Mouse (Mus musculus): ENCODE measurements around the gene Rnf13. TPM values are rescaled to one million over a fixed set of nuclear protein-coding genes. Genes with fewer than 3 reads are reported as not detected.
"Not testable (repeated sequence)": the region's sequence is repeated elsewhere in the genome, so short reads cannot be mapped to it uniquely, and the experiment has no call there.

The Rnf13 gene
- polyA plus RNA-seq, 1 experiment from 2014 or later = 69.6 TPM

DNA sequence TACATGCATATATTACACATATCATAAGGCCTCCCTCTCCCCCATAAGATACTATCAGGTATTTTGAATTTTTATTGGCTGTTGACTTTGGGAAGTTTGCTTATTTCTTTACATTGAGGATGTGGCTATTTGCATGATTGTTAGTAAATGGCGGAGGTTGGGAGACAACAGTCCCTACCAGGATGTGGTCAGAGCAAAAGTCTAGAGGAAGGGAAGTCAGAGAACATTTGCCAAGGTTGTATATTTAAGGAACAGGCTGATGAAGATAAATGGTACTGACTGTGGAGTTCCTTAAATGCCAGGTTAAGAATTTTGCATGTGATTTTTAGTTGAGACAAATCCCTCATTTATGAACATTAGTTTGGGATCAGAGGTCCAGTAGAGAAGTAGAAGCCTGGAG lies 4.0 kb downstream of the Rnf13 start:
- WGBS = 93% methylated on average over 1 of the region's 1 CpGs
- Histone ChIP-seq H3K36me3 (ENCODE audit: control insufficient read depth, insufficient read depth, low read length) (no peaks in the 10 kb centered on the region), H3K27ac (ENCODE audit: low read depth, low read length) (no peak overlapping the region), H3K4me3 (ENCODE audit: low read length) (no peak overlapping the region), H3K4me1 (ENCODE audit: control insufficient read depth, insufficient read depth, low read length) (no peaks in the 10 kb centered on the region), H3K9me3 (ENCODE audit: control insufficient read depth, low read length) (no peaks in the 10 kb centered on the region), H3K9ac (ENCODE audit: low read depth, low read length) (no peak overlapping the region), H3K27me3 (ENCODE audit: control insufficient read depth, insufficient read depth, low read length) (no peaks in the 10 kb centered on the region), H3K4me2 (replicated peaks; ENCODE audit: low read depth, low read length) (no peak overlapping the region)
- ATAC-seq (ENCODE audit: low FRiP score, low TSS enrichment) = no peak

DNA sequence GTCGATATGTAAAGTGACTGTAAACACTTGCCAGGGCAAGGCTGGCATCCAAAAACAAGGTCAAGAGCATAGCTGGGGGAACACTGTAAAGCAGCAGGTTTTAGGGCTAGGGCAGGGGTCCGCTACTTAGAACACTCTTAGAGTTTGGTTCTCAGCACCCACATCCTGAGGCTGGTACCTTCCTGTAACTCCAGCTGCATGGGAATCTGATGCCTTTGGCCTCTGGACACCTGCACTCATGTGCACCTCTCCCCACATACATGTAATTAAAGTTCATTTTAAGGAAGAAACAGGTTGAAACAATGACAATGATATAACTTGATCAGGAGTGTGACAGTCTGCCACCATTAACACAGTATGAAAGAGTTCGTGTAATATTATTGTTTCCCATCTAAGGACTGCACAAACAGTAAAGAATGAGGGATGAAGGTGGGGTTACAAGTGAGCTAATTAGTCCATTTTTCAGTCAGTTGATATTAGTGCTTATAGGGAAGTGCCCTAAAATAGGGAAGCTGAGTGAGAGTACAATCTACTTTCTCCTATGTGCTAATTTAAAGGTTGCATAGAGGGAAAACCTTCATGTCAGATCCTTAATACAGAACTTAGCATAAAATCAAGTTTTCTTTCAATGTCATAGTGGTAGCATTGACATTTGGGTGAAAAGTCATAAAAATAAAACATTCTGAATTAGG lies 12.9 kb downstream of the Rnf13 start:
- no peaks in the 10 kb centered on the region for H3K36me3 ChIP-seq (ENCODE audit: control insufficient read depth, insufficient read depth, low read length)
- no peaks in the 10 kb centered on the region for H3K4me1 ChIP-seq (ENCODE audit: control insufficient read depth, insufficient read depth, low read length)
- ATAC-seq (ENCODE audit: low FRiP score, low TSS enrichment) = no peak
- WGBS = 83% methylated on average over 3 of the region's 3 CpGs
- H3K4me3 ChIP-seq (ENCODE audit: low read length) = no peak overlapping the region
- H3K9me3 ChIP-seq (ENCODE audit: control insufficient read depth, low read length) = 0 out of 2 replicates have a peak, but pooled peaks cover 3% of the 10 kb centered on the region
- H3K27ac ChIP-seq (ENCODE audit: low read depth, low read length) = no peak overlapping the region
- no peak overlapping the region for H3K9ac ChIP-seq (ENCODE audit: low read depth, low read length)
- no peaks in the 10 kb centered on the region for H3K27me3 ChIP-seq (ENCODE audit: control insufficient read depth, insufficient read depth, low read length)
- H3K4me2 ChIP-seq (replicated peaks; ENCODE audit: low read depth, low read length) = no peak overlapping the region

DNA sequence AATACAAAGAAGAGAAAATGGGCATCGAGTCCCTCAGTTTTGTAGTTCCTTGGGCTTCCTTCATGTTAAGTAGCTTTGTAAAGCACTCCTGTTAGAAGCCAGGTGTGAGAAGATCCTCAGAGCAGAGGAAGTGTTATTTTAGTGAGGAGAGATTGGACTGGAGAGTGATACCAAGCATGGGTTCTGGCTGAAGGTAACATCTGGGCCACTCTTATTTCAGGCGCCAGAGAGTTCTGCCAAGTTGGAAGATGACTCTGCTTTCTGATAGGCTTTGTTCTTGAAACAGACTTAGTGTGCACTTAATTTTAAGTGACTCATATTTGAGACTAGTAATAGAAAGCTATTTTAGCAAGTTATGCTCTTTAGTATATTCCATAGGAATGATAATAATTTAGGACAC lies 41.1 kb downstream of the Rnf13 start:
- 92% methylated on average over 2 of the region's 2 CpGs for WGBS
- ATAC-seq (ENCODE audit: low FRiP score, low TSS enrichment) = no peak
- H3K27ac ChIP-seq (ENCODE audit: low read depth, low read length) = no peak overlapping the region
- no peaks in the 10 kb centered on the region for H3K9me3 ChIP-seq (ENCODE audit: control insufficient read depth, low read length)
- no peak overlapping the region for H3K4me3 ChIP-seq (ENCODE audit: low read length)
- no peak overlapping the region for H3K9ac ChIP-seq (ENCODE audit: low read depth, low read length)
- H3K27me3 ChIP-seq (ENCODE audit: control insufficient read depth, insufficient read depth, low read length) = no peaks in the 10 kb centered on the region
- no peak overlapping the region for H3K4me2 ChIP-seq (replicated peaks; ENCODE audit: low read depth, low read length)
- H3K36me3 ChIP-seq (ENCODE audit: control insufficient read depth, insufficient read depth, low read length) = no peaks in the 10 kb centered on the region
- H3K4me1 ChIP-seq (ENCODE audit: control insufficient read depth, insufficient read depth, low read length) = no peaks in the 10 kb centered on the region

GRCm38 (mm10) chr3:57788472-57788871 lies 52.6 kb downstream of the Rnf13 start:
- no peaks in the 10 kb centered on the region for H3K27me3 ChIP-seq (ENCODE audit: control insufficient read depth, insufficient read depth, low read length)
- no peaks in the 10 kb centered on the region for H3K9me3 ChIP-seq (ENCODE audit: control insufficient read depth, low read length)
- H3K9ac ChIP-seq (ENCODE audit: low read depth, low read length) = no peak overlapping the region
- ATAC-seq (ENCODE audit: low FRiP score, low TSS enrichment) = no peak
- no peaks in the 10 kb centered on the region for H3K4me1 ChIP-seq (ENCODE audit: control insufficient read depth, insufficient read depth, low read length)
- H3K4me2 ChIP-seq (replicated peaks; ENCODE audit: low read depth, low read length) = no peak overlapping the region
- WGBS = 89% methylated on average over 4 of the region's 4 CpGs
- no peaks in the 10 kb centered on the region for H3K36me3 ChIP-seq (ENCODE audit: control insufficient read depth, insufficient read depth, low read length)
- no peak overlapping the region for H3K4me3 ChIP-seq (ENCODE audit: low read length)
- H3K27ac ChIP-seq (ENCODE audit: low read depth, low read length) = no peak overlapping the region

DNA sequence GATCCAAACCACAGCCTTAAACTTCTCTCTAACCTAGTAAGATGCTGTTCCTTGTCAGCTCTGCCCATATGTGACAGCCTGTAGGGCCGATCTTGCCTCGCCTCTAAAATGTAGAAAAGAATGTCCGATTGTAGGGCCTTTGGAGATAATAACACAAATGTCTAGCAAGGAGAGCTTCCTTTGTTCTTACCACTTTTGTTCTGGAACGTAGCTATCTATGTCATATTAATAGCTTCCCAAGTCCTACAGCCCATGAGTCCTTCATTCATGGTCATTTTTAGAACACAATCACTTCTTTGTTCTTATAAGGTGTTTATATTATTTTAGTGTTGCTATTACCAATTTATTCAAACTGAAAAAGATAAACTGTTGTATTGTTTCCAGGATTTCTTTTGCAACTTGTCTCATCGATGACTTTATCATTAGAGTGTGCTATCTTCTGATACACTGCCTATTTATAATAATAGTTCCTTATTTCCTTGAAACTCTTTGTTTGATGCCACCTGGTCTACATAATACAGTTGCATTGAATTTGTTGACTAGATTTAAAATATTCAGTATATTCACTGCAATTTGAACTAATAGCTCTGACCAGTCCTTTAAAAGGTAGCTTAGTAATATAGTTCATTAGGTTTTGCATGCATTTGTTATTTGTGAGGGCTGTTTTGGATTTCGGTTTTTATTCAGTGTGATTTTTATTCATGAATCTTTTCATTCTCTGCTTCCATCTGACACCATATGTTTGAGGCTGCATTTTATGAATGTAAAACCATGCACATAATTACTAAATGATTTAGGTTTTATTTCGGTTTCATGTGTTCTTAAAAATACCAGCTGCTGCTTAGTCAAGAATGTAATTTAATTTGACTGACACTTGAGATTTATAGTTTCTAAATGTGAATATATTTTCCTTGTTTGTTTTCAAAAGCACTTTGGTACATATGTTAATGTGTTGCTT lies 53.4 kb downstream of the Rnf13 start:
- Histone ChIP-seq H3K27me3 (ENCODE audit: control insufficient read depth, insufficient read depth, low read length) (no peaks in the 10 kb centered on the region), H3K4me2 (replicated peaks; ENCODE audit: low read depth, low read length) (no peak overlapping the region), H3K36me3 (ENCODE audit: control insufficient read depth, insufficient read depth, low read length) (no peaks in the 10 kb centered on the region), H3K4me1 (ENCODE audit: control insufficient read depth, insufficient read depth, low read length) (no peaks in the 10 kb centered on the region), H3K9me3 (ENCODE audit: control insufficient read depth, low read length) (no peaks in the 10 kb centered on the region), H3K27ac (ENCODE audit: low read depth, low read length) (no peak overlapping the region), H3K4me3 (ENCODE audit: low read length) (no peak overlapping the region), H3K9ac (ENCODE audit: low read depth, low read length) (no peak overlapping the region)
- 86% methylated on average over 7 of the region's 7 CpGs for WGBS
- no peak for ATAC-seq (ENCODE audit: low FRiP score, low TSS enrichment)

- ATAC-seq (ENCODE audit: low FRiP score, low TSS enrichment) = no peak
- Histone ChIP-seq H3K9me3 (ENCODE audit: control insufficient read depth, low read length) (no peaks in the 10 kb centered on the region), H3K4me1 (ENCODE audit: control insufficient read depth, insufficient read depth, low read length) (no peaks in the 10 kb centered on the region), H3K36me3 (ENCODE audit: control insufficient read depth, insufficient read depth, low read length) (no peaks in the 10 kb centered on the region), H3K27me3 (ENCODE audit: control insufficient read depth, insufficient read depth, low read length) (no peaks in the 10 kb centered on the region), H3K4me3 (ENCODE audit: low read length) (no peak overlapping the region), H3K27ac (ENCODE audit: low read depth, low read length) (no peak overlapping the region), H3K9ac (ENCODE audit: low read depth, low read length) (no peak overlapping the region), H3K4me2 (replicated peaks; ENCODE audit: low read depth, low read length) (no peak overlapping the region)
- WGBS = 92% methylated on average over 3 of the region's 3 CpGs
Observed at GRCm38 (mm10) chr3:57791104-57791503, 55.2 kb downstream of the Rnf13 start.

DNA sequence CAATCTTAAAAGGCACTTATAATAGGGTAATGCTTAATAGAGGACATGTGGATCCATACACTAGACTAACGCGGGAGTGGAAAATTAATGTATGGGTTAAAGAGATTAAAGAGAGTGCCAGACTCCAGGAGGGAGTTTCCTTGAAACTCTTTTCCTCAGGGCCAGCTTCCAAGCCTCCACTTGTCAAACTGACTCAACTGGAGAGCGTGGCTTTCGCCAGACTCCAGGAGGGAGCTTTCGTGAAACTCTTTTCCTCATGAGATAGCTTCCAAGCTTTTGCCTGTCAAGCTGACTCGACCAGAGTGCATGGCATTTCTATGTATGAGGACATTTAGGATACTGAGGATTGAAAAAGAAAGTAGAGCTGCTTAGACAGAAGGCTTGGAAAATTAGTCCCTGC lies 59.2 kb downstream of the Rnf13 start:
- H3K27ac ChIP-seq (ENCODE audit: low read depth, low read length) = not testable (repeated sequence)
- 70% methylated on average over 6 of the region's 6 CpGs for WGBS

DNA sequence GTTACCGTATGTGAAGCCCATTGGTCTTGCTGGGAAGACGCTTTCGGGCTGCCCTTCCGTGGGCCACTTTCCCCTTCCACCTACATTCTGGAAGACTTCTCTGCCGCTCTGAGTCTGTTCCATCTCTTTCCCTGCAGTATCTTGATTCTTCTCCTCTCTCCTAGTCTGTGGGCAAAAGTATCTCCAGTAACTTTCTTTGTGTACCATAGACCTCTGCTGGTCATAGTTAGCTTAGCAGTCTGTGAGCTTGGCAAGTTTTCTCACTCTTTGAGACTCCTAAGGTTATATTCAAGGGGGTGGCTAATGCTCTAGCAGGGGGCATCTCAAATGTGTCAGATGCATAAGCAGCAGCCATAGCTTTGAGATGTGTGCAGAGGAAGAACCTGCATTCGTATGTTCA lies 79.6 kb downstream of the Rnf13 start:
- H3K27me3 ChIP-seq (ENCODE audit: control insufficient read depth, insufficient read depth, low read length) = no peaks in the 10 kb centered on the region
- H3K9me3 ChIP-seq (ENCODE audit: control insufficient read depth, low read length) = no peaks in the 10 kb centered on the region
- H3K36me3 ChIP-seq (ENCODE audit: control insufficient read depth, insufficient read depth, low read length) = no peaks in the 10 kb centered on the region
- 84% methylated on average over 6 of the region's 6 CpGs for WGBS
- no peak overlapping the region for H3K9ac ChIP-seq (ENCODE audit: low read depth, low read length)
- H3K4me3 ChIP-seq (ENCODE audit: low read length) = no peak overlapping the region
- no peaks in the 10 kb centered on the region for H3K4me1 ChIP-seq (ENCODE audit: control insufficient read depth, insufficient read depth, low read length)
- ATAC-seq (ENCODE audit: low FRiP score, low TSS enrichment) = no peak
- H3K4me2 ChIP-seq (replicated peaks; ENCODE audit: low read depth, low read length) = no peak overlapping the region
- no peak overlapping the region for H3K27ac ChIP-seq (ENCODE audit: low read depth, low read length)

More for the DNA sequence above, 59.2 kb downstream of the Rnf13 start:
- not testable (repeated sequence) for H3K4me1 ChIP-seq (ENCODE audit: control insufficient read depth, insufficient read depth, low read length); ATAC-seq (ENCODE audit: low FRiP score, low TSS enrichment); H3K4me3 ChIP-seq (ENCODE audit: low read length); H3K4me2 ChIP-seq (replicated peaks; ENCODE audit: low read depth, low read length); H3K9me3 ChIP-seq (ENCODE audit: control insufficient read depth, low read length); H3K9ac ChIP-seq (ENCODE audit: low read depth, low read length); H3K27me3 ChIP-seq (ENCODE audit: control insufficient read depth, insufficient read depth, low read length); H3K36me3 ChIP-seq (ENCODE audit: control insufficient read depth, insufficient read depth, low read length)

DNA sequence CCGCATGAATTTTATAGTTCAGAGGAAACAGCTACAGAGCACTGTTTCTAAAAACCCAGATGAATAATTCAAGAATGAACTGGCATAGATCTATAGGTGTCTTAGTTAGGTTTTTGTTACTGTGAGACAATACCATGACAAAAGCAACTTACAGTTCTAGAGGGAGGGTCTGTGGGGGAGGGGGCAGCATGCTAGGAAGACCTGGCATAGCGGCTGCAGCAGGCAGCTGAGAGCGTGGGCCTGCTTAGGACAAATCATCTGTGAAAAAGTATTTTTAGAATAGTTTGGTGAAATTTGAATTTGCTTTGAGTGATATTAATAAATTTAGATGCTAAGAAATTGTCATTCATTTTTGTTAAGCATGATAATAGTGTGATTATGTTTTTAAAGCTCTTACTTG lies 90.0 kb downstream of the Rnf13 start:
- peaks cover 3% of the 10 kb centered on the region; the same call in 1 of the 2 replicates for H3K36me3 ChIP-seq (ENCODE audit: control insufficient read depth, insufficient read depth, low read length)
- 93% methylated on average over 3 of the region's 3 CpGs for WGBS
- H3K4me1 ChIP-seq (ENCODE audit: control insufficient read depth, insufficient read depth, low read length) = no peaks in the 10 kb centered on the region
- no peaks in the 10 kb centered on the region for H3K9me3 ChIP-seq (ENCODE audit: control insufficient read depth, low read length)
- no peak overlapping the region for H3K4me3 ChIP-seq (ENCODE audit: low read length)
- H3K9ac ChIP-seq (ENCODE audit: low read depth, low read length) = no peak overlapping the region
- H3K4me2 ChIP-seq (replicated peaks; ENCODE audit: low read depth, low read length) = no peak overlapping the region
- H3K27me3 ChIP-seq (ENCODE audit: control insufficient read depth, insufficient read depth, low read length) = no peaks in the 10 kb centered on the region
- ATAC-seq (ENCODE audit: low FRiP score, low TSS enrichment) = no peak
- H3K27ac ChIP-seq (ENCODE audit: low read depth, low read length) = no peak overlapping the region
